Mouse (Mus musculus) cortical plate, adult 2 months (tissue): ENCODE data around the gene Pcare. TPM values are rescaled to one million over a fixed set of nuclear protein-coding genes. Genes with fewer than 3 reads are reported as not detected.

Experiments used
- H3K27ac ChIP-seq: fragments of 200-500 bp; 2 replicates; pipeline ENCODE4 v1.5.1; 2012; ENCODE audit warnings: low read length, control low read depth, inconsistent platforms; ENCODE audit not compliant: insufficient read depth
- H3K4me1 ChIP-seq: fragments of 200-500 bp; 2 replicates; pipeline ENCODE4 v1.6.1; 2011; ENCODE audit warnings: low read length; ENCODE audit not compliant: control insufficient read depth, insufficient read depth
- H3K4me3 ChIP-seq: fragments of 200-500 bp; 2 replicates; pipeline ENCODE4 v1.5.1; 2011; ENCODE audit warnings: mild to moderate bottlenecking, low read length, control low read depth; ENCODE audit not compliant: insufficient read depth
- CTCF ChIP-seq: fragments of 200-500 bp; IDR thresholded peaks from 2 replicates; pipeline ENCODE4 v1.5.1; 2011; ENCODE audit warnings: mild to moderate bottlenecking, control low read depth, low read length; ENCODE audit not compliant: insufficient read depth; ENCODE audit errors: extremely low read depth
- POLR2A ChIP-seq: fragments of 200-500 bp; IDR thresholded peaks from 2 replicates; pipeline ENCODE4 v1.6.1; 2011; ENCODE audit warnings: mild to moderate bottlenecking, low read length, control low read depth; ENCODE audit not compliant: insufficient read depth; ENCODE audit errors: extremely low read depth
- polyA plus RNA-seq: library from polyadenylated mRNA; depleted of rRNA; stranded (reverse); fragments of >200 nt; gene quantifications from 2 replicates; pipeline ENCODE4 v1.2.3, GENCODE M21; 2012

Gene Pcare
- polyA plus RNA-seq, 1 experiment, result 0.08 TPM

GRCm38 (mm10) chr17:71742935-71743334, 9.8 kb downstream of the Pcare start:
- TF ChIP-seq POLR2A, result no peak
- TF ChIP-seq CTCF, result no peak
- Histone ChIP-seq H3K27ac (no peak overlapping the region), H3K4me1 (peaks cover 6% of the 10 kb centered on the region), H3K4me3 (no peak overlapping the region)

GRCm38 (mm10) chr17:71742156-71742555, 10.5 kb downstream of the Pcare start:
- Histone ChIP-seq H3K27ac (peak overlapping the region; percentile 18; the same call in 1 of the 2 replicates), H3K4me1 (peaks cover 6% of the 10 kb centered on the region), H3K4me3 (no peak overlapping the region)
- no peak for TF ChIP-seq CTCF
- TF ChIP-seq POLR2A, result no peak

- Histone ChIP-seq H3K4me1 (no peaks in the 10 kb centered on the region), H3K27ac (no peak overlapping the region), H3K4me3 (no peak overlapping the region)
- TF ChIP-seq CTCF (no peak), POLR2A (no peak)
Measured at GRCm38 (mm10) chr17:71736442-71736841, 16.3 kb downstream of the Pcare start.

- TF ChIP-seq CTCF (no peak), POLR2A (no peak)
- no peak overlapping the region for H3K4me3 ChIP-seq
- no peak overlapping the region for H3K27ac ChIP-seq
- H3K4me1 ChIP-seq, result no peaks in the 10 kb centered on the region
Measured at GRCm38 (mm10) chr17:71730655-71731054, 22.0 kb downstream of the Pcare start.

GRCm38 (mm10) chr17:71721019-71721418, 31.7 kb downstream of the Pcare start:
- Histone ChIP-seq H3K4me3 (no peak overlapping the region), H3K27ac (no peak overlapping the region), H3K4me1 (no peaks in the 10 kb centered on the region)
- no peak for TF ChIP-seq POLR2A
- TF ChIP-seq CTCF, result no peak

GRCm38 (mm10) chr17:71720434-71720833, 32.3 kb downstream of the Pcare start:
- no peaks in the 10 kb centered on the region for H3K4me1 ChIP-seq
- H3K4me3 ChIP-seq, result no peak overlapping the region
- no peak overlapping the region for H3K27ac ChIP-seq
- no peak for TF ChIP-seq CTCF
- no peak for TF ChIP-seq POLR2A

DNA sequence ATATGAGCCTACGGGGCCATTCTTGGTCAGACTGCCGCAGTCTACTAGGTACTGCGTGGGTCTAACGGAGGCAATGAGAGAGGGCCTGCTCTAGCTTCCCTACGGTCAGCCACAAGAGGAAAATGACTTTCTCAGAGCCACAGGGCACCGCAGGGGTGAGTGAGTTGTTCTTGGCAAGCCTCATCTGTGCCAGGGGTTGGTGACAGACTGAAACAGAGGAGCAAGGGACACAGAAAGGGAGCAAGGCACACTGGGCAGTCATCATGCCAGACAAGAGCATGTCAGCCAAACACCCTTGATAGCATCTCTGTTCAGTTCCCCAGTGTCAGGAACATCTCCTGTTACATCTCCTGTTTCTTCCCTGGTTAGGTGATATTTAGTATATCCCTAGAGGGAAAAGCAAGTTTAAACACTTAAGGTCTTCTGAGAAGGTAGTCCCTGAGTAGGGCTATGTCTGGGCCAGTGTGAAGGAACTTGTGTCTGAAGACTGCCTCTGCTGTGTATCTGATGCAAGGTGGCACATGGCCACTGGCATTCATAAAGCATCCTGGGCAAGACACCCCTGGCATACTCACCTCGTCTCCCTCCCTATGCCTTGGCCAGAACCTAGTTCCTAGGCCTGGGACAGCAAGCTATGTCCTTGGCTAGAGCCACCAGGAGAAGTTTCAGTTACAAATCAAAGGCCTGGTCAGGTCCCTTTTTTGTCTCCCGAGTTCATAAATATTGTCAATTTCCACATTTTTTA, 34.6 kb downstream of the Pcare start:
- Histone ChIP-seq H3K27ac (no peak overlapping the region), H3K4me1 (peaks cover 2% of the 10 kb centered on the region), H3K4me3 (no peak overlapping the region)
- no peak for TF ChIP-seq POLR2A
- TF ChIP-seq CTCF, result no peak

DNA sequence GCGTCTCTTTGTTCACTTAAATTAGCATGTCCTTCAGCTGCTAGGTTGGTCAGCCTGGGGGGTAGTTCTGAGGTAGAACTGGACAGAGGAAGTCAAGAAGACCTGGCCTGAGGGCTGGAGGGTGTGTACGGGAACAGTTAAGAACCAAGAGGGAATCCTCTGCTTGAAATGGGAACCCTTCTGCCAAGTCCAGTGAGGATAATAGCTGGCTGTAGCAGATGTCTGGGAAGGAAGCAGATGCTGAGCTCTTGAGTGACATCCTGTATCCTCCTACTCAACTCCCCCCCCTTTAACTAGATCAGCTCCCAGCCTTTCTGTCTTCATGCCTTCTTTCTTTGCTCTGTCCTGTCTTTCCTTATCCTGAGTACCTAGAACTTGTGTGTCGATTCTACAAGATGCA, 37.7 kb downstream of the Pcare start:
- Histone ChIP-seq H3K4me1 (peaks cover 2% of the 10 kb centered on the region), H3K4me3 (no peak overlapping the region), H3K27ac (no peak overlapping the region)
- TF ChIP-seq POLR2A (no peak), CTCF (no peak)

DNA sequence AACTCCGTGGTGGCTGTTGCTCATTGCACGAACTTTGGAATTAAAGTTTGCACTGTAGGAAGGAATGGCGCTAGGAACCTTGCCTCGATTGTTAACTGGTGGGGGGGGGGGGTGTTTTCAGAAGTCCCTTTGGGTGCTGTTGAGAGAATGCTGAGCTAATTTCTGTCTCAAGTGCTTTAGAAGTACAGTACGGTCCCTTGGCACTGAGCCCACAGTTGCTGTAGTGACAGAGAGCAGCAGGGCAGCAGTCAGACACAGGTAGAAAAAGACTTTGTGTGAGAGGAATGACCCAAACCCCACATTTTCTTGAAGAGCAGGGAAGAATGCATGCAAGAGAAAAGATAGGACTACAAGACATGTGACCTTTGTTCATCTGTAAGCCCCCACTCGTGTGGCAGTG, 40.4 kb downstream of the Pcare start:
- TF ChIP-seq CTCF, result no peak
- no peak for TF ChIP-seq POLR2A
- Histone ChIP-seq H3K4me1 (peaks cover 2% of the 10 kb centered on the region), H3K27ac (no peak overlapping the region), H3K4me3 (no peak overlapping the region)

GRCm38 (mm10) chr17:71707715-71708114, 45.0 kb downstream of the Pcare start:
- no peak for TF ChIP-seq POLR2A
- TF ChIP-seq CTCF, result no peak
- no peak overlapping the region for H3K4me3 ChIP-seq
- no peak overlapping the region for H3K27ac ChIP-seq
- no peaks in the 10 kb centered on the region for H3K4me1 ChIP-seq

DNA sequence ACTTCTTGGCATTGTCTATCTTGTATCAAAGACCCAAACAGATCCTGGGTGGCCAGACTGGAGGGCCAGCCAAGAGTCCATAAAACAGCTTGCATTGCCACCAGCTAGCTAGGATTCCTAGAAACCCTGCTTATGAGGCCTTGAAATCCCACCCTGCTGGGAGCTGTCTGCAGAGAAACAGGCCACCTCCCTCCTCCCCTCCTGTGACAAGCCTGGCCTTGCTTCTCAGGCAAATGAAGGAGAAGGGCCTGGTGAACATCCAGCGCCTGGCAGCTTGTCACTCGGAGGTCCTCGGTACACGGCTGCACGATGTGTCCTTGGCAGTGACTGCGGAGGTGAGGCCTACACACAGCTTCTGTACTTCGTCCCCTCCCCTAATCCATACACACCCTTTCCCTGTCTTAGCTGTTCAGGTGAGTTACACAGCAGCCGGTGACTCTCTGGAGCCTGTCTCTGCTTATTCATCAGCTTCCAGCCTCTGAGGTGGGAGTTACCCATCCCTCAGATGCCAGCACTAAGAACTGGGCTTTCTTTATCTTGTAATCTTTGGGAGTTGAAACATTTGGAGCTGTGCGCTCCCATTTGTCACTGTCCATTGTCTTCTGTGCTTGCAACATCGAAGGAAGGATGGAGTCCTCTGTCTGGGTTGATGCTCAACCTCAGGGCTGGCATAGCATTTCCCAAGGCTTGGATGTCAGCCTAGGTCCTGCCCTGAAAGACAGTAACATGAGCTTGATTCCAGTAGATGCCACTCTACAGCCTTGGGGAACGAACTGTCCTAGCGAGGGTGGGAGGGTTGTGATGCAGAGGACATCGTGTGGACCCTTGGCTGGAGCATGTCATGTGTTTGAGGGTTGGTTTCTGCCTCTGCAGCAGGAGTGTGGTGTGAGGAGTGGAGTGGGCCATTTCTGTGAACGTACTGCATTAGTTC, 46.9 kb downstream of the Pcare start:
- no peak overlapping the region for H3K27ac ChIP-seq
- no peak for TF ChIP-seq CTCF
- no peak for TF ChIP-seq POLR2A
- H3K4me3 ChIP-seq, result no peak overlapping the region
- no peaks in the 10 kb centered on the region for H3K4me1 ChIP-seq
